Mouse (Mus musculus): ENCODE measurements around the gene Mreg.

The Mreg gene

DNA sequence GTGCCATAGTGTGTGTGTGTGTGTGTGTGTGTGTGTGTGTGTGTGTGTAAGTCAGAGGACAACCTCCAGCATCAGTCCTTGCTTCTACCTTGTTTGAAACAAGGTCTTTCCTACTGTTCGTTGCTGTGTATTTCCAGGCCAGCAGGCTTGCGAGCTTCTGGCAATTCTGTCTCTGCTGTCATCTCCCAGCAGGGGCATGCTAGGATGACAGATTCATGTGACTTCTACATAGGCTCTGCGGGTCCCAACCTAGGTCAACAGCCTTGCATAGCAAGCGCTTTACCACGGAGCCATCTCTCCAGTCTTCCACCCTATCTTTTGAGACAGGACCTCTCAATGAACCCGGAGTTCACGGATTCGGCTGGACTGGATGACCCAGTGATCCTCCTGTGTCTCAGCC is 20.7 kb downstream of the Mreg start:
- no peak for DNase-seq

DNA sequence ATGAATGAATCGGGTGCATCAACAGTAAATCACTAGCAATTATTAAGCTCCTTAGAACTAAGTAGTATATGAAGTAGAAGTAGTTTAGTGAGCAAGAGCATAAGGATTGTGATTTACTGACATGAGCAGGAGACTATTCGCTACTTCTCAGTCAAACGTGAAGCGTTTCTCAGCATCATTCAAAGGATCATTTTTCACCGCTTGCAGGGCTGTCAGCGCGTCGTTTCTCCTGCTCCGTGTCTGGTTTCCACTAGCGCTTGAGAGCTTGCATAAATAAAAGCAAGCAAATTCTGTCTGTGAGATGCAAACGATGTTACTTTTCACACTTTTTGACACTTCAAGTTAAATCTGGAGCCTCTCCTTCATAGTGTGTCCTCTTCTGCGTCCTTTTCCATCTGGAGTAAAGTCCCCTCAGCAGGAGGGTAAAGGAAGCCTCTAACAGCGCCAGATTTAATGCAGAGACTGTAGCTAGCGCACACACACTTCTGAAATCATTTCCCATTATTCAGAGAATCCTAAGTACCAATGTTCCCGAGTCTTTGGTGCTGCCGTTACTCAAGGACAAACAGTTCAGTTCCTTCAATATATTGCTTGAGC is 23.9 kb downstream of the Mreg start:
- DNase-seq = no peak

DNA sequence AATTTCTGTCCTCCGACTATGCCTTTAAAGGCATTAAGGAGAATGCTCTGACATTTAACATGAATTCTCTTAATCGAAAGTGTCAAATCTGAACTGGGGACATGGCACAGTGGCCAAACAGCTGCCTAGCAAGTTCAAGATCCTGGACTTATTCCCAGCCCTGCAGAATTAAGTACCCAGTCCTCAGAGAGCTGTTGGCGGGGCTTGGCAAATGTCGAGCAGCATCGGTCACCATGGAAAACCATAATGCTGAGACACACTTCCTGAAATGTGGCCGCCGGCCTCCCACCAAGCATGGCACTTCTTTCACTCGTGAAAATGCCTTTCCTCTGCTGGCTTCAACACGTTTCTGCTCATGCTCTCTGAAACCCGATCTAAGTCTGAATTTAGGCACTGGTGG is 24.6 kb downstream of the Mreg start:
- DNase-seq = no peak

DNA sequence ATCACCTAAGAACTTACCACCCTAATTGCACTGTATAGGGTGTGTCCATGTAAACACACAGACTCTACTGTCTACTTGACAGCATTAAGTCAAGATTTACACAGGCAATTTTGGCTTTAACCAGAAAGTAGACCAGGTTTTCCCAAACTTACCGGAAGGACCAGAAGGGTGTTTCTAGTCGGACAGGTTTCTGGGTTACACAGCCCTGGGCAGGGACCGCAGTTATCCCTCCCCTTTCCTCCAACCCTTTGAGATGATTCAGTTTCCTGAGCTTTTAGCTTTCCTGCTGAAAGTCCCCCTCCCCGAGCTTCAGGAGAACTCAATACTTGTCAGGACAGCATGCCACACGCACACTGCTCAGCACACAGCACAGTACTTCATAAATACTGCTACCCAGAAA is 26.0 kb downstream of the Mreg start:
- DNase-seq = no peak

DNA sequence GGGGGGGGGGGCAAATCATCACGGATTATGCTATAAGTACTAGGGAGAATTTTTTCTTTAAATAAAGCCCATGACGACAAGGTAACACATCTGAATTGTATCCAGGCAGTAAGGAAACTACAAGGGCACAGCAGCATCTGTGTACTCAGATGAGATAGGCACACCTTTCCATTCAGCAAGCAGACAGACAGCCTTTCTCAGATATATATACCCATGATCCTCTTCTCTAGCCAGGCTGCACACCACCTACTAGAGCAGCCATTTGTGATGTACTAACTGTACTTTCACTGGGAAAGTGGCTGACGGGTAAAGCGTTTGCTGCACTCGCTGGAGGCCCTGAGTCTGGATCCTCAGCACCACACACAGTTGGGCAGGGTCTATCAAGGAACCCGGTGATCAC is 28.6 kb downstream of the Mreg start:
- no peak for DNase-seq

DNA sequence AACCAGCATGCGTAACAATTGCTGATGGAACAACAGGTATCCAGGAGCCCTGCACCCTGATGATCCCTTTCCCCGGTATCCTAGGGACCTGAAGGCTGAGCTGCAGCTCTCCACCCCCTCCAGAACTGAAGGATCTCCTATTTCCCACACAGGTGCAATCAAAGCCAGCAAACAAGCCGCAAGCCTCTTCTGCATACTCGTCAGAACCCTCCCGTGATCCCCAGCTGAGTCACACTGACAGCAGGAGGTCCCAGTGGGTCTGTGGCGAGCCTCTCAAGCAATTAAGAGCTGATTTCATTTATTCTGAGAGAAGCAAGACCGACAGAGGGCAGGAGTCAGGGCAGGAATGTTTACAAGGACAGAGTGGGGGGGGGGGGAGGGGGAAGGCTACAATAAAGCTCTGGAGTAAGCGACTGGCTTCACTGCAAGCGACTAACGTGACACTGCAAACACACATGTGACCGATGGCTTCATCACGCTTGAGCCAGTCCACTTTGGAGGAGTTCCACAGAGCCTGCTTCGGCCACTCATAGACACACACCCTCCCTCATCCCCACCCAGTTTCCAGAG is 29.1 kb downstream of the Mreg start:
- peak; percentile 14 to 23 for DNase-seq

DNA sequence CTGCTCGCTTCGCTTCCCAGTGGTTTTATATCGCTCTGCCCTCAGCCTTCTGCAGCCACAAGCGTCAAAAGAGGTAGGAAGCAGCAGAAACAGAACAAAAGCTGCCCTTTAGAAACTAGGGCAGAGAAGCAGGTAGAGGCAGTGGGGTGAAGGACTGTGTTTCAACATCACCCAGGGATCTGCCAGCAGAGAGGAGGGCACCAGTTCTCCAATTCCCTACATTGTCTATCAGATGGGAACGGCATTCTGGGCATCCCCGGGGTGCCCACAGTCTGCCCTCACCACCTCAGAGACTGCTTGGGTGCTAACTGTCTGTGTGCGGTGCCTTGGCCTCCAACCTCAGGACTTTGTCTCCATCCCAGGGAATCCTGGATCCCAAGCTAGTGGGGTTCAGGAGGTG is 32.2 kb downstream of the Mreg start:
- no peak for DNase-seq

DNA sequence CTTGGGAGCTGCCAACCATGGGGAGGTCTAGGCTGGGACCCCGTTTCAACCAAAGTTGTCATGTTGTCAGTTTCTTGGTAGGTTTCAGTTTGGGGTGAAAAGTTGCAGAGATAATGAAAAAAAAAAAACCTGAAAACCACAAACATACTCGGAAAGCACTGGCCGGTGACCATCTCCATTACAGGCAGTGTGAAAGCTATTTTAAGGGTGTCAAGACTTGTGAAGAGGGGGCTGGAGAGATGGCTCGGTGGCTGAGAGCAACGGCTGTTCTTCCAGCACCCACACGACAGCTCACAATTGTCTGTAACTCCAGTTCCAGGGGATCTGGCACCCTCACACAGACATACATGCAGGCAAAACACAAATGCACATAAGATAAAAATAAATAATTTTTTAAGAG is 35.9 kb downstream of the Mreg start:
- no peak for DNase-seq

DNA sequence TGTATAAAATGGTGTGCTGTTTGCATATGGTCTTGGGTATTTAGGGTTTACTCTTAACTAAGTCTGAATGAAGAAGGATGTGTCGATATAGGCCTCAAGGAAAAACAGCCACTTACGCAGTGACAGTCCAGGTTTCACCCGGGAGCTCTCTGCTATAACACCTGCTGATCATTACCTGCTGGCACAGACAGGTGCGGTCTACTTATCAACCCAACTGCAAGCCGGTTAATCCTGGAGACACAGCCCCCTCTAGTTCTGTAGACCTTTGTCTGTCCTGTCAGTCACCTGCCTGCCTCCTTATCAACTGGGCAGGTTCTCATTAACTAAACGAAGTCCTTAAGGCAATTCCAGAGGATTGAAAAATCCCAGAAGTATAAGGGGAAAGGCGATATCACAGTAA is 37.9 kb downstream of the Mreg start:
- no peak for DNase-seq

DNA sequence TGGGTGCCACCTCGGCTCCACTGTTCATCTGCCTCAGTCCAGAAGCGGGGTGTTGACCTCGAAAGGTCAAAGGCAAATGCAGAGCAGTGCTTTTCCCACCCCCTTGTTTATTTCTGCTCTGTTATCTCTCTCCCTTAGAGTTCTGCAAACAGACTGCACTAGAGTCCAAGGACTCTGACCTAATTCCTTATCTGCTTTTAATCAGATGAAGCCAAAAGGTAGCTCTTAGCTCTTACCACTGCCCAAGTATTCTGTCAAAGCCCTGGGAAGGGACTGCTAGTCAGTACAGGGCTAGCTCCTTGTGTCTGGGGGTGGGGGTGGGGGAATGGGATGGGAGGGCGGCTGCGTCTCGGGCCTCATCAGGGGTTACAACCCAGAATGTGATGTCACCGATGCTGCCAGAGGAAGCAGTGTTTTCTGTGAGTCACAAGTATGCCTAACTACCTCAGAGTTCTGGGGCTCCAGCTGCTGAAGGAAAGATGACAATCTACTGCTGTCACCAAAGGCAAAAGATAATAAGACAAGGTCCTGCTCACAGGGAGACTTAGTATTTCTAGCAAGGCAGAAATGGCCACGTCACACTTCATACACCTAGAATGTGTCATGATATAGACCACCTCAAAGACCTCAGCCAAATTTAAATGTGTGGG is 38.6 kb downstream of the Mreg start:
- no peak for DNase-seq

DNA sequence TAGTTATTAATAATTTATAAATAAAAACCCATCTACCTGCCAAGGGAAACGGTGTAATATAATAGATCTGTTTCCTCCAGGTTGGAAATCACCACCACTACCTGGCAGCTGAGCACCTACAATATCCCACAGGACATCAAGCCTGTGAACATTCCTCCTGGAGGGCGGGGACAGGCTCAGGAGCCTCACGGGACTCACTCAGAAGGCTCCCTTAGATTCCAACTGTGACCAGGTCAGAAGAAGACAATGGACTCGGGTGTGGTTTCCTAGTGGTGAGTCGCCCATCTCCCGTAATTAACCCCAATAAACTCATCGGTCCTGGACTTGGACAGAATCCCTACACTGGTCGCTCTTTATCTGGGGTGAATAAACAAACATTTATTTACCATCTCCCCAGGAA is 39.3 kb downstream of the Mreg start:
- DNase-seq = no peak

DNA sequence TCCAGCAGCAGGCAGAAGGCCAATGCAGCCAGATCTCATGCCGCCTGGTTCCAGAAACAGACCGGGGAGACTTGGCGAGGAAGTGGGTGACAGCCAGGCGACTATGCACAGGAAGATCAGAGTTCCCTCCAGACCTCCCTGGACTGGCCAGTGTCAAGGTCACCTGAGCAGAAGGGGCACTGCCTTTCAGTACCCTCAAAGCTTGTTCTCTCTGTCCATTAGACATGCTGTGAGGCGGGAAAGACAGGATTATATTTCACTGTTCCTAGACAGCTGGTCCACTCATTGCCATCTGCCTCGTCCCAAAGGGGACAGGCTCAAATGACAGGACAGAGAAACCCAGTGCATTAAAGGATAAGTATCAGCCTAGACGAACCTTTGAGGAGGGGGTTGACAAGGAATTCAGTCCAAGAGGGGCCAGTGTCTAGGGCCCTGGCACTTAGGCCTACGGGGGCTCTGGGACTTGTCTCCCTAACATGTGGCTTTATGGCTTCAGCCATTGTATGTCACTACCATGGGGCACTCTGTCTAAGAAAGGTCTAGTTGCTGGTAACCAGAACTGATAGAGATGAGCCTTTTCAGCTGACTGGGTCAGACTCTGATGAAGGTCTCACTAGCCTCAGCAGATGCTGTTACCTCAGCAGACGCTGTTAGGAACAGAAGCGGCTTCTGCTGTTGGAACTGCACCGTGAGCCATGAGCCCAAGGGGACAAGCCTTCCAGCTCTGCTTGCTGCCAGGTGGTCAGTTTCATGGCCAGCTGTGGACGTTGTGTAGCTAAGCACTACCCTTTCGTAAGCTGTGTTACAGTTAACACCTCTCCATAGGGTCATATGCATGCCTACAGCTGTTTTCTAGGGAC is 40.9 kb downstream of the Mreg start:
- DNase-seq = no peak

DNA sequence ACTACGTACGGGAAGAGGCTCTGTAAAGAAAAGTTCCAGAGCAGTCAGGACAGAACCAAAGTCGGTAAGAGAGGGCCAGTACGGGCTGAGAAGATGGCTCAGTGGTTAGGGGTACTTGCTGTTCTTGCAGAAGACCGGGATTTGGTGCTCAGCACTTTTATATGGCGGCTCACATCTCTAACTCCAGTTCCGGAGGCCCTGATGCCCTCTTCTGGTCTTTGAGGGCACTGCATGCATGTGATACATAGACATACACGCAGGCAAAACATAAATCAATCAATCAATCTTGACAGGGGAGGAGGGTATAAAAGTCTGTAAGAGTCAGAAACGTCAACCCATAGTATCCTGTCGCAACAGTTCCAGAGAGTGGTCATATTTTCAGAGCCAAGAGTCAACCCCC is 45.1 kb downstream of the Mreg start:
- DNase-seq = no peak

DNA sequence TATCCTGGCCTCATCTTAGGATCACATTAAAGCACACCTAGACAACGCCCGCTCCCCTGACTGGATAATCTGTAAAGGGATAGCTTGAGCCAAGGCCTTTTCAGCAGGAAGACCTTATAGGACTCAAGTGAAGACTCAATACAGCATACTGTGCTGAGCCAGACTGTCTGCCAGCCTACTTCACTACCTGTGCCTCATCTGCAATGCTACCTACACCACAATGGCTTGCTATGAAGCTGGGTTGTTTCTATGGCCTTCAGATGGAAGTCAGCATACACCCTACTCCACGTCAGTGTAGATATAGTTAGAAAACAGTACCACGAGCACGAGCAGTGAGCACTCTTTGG is 45.7 kb downstream of the Mreg start:
- no peak for DNase-seq

DNA sequence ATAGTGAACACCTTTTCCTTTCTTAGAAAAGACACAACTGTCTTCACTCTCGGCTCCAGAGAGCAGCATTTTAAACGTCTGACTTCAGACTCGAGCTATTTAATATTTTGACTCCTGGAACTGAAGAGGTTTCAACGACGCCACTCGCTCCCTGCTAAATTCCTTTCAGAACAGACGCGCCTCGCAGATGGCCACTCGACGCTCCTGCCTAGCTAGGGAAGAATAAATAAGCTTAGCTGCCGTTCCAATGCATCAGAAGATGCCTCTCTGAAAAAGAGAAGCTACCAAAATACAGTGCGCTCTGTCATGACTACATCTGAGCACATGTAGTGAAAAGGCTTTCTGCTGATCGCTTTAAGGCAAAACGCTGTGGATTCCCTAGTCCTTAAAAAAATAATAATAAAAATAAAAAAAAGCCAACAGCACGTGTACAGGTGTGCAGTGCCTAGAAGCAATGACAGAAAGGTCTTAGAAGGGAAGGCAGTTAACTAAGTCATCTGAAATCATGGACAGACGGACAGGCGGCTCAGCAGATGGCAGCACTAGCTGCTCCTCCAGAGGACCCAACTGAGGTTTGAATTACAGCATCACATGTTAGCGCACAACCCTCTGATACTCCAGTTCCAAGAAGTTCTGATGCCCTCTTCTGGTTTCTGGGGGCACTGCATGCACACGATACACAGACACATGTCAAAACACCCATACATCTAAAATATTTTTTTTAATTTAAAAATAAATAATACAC is 46.2 kb downstream of the Mreg start:
- DNase-seq = peak in 1 of 2 experiments; percentile 9

DNA sequence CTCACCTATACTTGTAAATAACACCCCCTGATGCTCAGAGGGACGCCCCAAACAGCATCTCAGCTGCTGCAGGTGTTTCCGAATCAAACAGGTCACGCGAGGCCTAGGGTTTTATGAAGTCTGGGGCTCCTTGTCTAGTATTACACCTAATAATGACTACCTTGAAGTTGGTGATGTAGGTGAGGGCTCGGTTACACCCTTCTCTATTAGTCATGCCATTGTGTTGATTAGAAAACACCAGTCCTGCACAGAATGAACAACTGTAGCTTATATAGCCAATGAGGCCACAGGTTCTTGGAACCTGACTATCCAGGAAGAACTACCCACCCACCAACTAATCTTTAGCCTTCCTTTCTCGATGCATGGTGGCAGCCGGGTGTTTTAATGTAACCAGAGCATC is 51.8 kb downstream of the Mreg start:
- DNase-seq = no peak

DNA sequence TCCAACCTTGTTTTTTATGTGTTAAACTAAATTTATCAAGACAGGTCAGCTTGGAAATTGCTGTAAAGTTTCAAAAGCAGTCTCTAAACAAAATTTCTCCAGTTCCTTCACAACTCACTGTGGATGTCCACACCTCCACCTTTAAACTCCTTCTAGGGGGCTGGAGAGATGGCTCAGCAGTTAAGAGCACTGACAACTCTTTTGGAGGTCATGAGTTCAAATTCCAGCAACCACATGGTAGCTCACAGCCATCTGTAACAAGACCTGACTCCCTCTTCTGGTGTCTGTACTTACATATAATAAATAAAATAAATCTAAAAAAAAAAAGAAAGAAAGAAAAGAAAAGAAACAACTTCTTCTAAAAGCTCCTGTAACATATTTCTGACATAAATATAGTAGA is 67.1 kb downstream of the Mreg start:
- DNase-seq = no peak

DNA sequence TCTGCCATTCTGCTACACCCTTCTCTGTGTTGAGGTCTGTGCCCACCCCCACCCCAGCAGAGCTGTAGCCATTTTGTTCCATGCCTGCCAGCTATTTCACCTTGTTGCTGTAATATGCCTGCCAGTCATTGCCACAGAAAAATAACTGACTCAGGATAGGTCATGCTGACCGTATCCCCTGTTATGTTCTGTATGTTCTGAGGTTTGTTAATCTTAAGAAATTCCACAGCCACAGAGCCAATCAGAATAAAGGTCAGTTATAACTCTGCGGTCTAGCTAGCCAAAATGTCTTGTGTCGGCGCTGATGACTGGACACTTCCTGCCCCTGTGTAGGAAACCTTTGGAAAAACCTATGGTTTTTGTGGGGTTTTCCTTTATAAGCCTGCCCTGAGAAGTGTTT is 67.7 kb downstream of the Mreg start:
- DNase-seq = no peak

DNA sequence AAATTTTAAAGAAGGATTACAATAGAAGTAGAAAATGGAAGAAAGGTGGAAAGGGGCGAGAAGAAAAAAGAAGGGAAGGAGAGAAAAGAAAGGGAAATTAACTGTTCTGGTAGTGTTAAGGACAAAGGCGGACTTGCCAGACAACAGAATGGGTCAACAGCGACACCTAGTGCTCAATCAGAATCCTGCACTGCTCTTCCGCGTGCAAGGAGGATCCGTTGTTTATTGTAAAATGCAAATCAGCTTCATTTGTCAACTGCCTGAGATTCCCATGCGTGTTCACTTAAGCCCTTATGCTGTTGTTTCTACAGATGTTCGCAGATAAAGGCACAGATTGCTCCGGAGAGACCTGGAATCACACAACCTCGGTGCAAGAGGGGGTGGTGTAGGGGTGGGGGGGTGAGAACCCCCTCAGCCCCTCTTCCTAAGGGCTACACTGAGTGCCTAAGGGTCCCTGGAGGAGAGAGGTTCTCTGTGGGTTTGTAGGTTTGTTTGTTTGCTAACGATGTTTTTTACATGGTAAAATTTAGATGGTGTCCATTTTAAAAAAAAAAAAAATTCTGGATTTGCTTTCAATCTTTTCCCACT is 70.1 kb downstream of the Mreg start:
- peak; percentile 31 to 70 for DNase-seq

DNA sequence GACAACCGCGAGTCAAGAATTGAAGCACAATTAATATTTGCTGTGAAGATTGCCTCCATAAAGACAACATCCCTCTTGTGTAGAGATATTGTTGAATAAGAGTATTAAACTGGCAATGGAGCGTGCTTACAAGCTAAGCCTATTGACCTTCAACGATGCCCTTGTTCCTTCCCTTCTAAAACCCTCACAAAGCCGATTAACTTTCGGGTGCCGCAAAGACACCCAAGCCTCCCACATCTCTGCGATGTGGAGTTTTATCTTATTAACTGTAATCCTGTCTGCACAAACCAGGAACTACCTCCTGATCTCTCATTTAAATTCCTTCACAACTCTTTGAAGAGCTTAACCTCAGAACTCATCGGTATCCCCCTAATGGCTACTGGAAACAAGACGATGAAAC is 76.0 kb downstream of the Mreg start:
- DNase-seq = no peak

DNA sequence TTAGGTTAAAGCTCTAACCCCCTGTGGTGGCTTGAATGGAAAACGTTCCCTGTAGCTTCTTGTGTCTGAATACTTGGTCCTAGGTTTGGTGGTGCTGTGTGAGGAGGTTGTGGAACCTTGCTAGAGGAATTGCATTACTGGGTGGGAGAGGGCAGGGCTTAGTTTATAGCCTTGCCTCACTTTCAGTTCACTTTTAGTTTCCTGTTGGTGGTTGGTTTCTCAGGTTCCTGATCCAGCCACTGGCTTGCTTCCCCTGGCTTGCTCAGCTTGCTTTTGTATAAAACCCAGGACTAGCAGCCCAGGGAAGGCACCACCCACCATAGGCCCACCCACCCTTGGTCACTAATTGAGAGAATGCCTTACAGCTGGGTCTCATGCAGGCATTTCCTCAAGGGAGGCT is 77.6 kb downstream of the Mreg start:
- no peak for DNase-seq

DNA sequence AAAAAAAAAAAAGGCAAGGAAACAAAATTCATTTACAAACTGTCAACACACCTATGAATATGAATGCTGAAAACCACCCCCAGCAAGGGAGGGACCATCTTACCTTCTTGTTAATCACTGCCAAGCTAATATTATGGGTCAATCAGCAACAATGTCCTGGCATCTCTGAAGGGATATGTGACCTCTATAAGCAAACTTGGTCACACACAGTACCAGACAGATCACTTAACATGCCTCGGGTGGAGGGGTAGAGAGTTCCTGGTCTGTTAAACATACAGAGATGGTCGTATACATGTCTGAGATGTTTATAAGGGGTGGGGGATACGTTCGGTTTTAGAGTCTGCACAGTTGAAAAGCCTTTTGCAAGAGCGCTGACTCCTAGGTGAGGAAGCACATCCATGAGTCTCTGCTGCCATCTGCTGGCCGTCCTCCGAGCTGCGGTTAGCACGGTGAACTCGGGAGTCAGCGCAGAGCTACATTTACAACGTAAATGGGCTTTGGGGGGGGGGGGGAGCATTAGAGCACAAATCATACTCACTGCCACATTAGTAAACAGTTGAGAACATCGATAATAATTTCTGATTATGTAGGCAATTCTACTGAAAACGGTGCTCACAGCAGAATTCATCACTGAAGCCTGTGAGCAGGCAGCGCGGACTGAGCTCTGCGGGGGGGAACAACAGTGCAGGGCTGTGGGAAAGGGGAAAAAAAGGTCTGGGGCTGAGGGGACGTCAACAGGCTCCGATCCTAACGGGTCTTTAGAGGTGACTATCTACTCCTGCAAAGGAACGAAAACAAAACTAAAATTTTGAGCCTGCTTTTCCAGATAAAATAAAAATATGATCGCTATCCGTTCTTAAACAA is 88.4 kb downstream of the Mreg start:
- peak; percentile 75 to 94 for DNase-seq
